Mouse (Mus musculus): ENCODE data around the gene 9530068E07Rik. TPM values are rescaled to one million over a fixed set of nuclear protein-coding genes. Genes with fewer than 3 reads are reported as not detected.

9530068E07Rik gene
- polyA plus RNA-seq (2012; ENCODE audit: low replicate concordance), result 119 and 124 TPM in 2 replicates

DNA sequence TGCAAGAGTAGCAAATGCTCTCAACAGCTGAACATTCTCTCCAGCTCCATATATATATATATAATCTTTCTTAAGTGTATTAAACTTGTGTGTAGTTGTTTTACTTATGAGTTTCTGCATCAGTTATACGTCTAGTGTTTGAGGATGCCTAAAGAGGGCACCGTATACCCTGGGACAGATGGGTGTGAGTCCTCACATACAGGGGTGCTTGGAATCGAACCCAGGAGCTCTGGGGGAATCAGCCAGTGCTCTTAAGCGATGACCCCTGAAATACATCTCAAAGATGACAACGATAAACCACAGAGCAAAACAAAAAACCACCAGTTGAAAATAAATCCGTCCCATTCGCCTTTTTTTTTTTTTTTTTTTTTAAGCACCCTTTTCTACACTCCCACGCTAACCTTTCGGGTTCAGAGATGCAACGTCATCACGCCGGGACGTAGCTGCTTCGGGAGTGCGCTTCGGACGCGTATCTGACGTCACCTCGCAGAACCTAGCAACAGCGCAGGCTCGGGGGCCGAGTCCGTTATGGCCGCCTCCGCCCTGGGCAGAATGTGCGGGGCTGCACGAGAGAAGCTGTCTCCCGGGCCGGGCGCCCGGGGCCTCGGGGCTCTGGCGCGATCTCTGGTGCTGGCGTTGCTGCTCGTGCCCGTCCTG is at the start of gene 9530068E07Rik:
TSS of gene 9530068E07Rik (plus strand) at position 489 of the 657 bp plus-strand sequence.

DNA sequence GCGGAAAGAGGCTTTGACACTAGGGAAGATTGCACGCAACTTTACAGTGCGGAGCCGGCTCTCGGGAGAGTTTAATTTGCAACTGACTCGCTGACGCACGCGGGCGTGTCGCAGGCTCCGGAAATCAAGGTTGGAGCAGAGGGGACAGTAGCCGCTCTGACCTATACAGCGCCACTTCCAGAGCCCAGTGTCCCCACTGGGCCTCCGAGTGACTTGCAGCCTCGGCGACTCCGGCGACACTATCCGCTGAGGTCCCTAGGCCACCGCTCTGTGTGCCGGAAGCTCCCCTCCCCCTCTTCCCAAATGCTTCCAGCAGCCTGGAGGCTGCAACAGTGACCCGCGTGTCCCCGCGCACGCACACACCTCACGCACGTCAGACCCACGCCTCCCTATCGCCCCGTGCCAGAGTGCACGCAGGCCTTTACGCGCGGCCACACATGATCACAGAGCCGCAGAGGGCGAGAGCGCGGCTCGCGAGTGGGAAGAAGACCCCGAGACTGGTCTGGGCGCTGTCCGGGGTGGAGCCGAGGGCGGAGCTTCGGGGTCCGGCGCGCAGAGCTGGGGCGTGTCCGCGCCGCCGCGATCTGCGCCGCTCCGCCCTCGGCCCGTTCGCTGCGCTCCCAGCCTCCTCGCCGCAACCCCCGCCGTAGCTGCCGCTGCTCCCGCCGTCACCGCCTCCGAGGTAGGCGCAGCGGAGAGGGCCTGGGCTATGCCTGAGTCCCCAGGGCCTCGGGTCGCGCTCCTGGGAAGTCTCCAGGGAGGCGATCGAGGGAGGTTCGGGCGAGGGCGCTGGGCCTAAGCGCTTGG is 35.6 kb upstream of the 9530068E07Rik start, which contains the start of gene Vdac1:
TSS of gene Vdac1 (plus strand) at position 390 of the 807 bp plus-strand sequence.

Other genes with a start within 250 kb of the 9530068E07Rik start
- not detected in 2 replicates for gene Olfr1371, start 182.4 kb upstream of the 9530068E07Rik start, polyA plus RNA-seq (2012; ENCODE audit: low replicate concordance)
- gene Skp1a, start 164.4 kb upstream of the 9530068E07Rik start, polyA plus RNA-seq (2012; ENCODE audit: low replicate concordance), result 1.8 and 4.1 TPM in 2 replicates
- gene Tcf7, start 113.4 kb upstream of the 9530068E07Rik start, polyA plus RNA-seq (2012; ENCODE audit: low replicate concordance), result 38.8 and 66.2 TPM in 2 replicates
- gene Vdac1, start 35.6 kb upstream of the 9530068E07Rik start, polyA plus RNA-seq (2012; ENCODE audit: low replicate concordance), result 14.9 and 30.1 TPM in 2 replicates